Mouse (Mus musculus): Measurements from ENCODE around the gene Atl1. TPM values are rescaled to one million over a fixed set of nuclear protein-coding genes. Genes with fewer than 3 reads are reported as not detected.

The Atl1 gene
- polyA plus RNA-seq, 1 experiment from 2014 or later: 7.7 TPM

DNA sequence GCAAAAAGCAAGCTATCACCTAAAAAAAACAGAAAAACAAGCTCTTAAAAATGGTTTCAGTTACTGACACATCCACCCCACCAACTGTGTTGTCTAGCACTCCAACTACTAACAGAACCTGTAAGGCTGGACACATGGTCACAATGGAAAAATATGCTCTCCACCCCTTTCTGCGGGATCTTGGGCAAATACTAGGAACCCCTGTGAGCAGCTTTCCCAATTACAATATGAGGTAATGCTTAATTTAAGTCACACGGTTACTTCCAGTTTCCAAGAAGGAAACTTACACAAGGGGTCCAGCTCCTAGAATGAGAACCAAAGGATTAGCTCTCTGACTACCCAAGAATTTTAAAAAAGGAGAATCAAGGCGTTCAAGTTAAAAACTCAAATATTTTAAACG lies 93.1 kb downstream of the Atl1 start:
- H3K4me3 ChIP-seq (ENCODE audit: control insufficient read depth in 1 of 2, insufficient read depth in 1 of 2, low read depth in 1 of 2, low read length in 2 of 2): peak overlapping the region; percentile 4 to 86; a peak in 3 of 4 replicates
- H3K4me1 ChIP-seq (ENCODE audit: control insufficient read depth in 2 of 2, insufficient read depth in 2 of 2, low read length in 2 of 2): peaks cover 0 to 15% of the 10 kb centered on the region in 2 experiments; a peak in 2 of 4 replicates
- no peaks in the 10 kb centered on the region for H3K27me3 ChIP-seq (ENCODE audit: control insufficient read depth, insufficient read depth, low read length)
- no peaks in the 10 kb centered on the region for H3K9me3 ChIP-seq (ENCODE audit: control insufficient read depth, low read length)
- peak overlapping the region in 1 of 2 experiments; percentile 96; a peak in 1 of 4 replicates for H3K27ac ChIP-seq (replicated peaks in 1 of 2; ENCODE audit: control insufficient read depth in 1 of 2, insufficient read depth in 1 of 2, low read depth in 2 of 2, low read length in 2 of 2)
- H3K4me2 ChIP-seq (ENCODE audit: low read length): peak overlapping the region; percentile 77
- peak overlapping the region; percentile 98 for H3K9ac ChIP-seq (ENCODE audit: low read length)
- no peak for ATAC-seq (ENCODE audit: insufficient number of reproducible peaks, insufficient read depth, low FRiP score, low read depth)
- peaks cover 38% of the 10 kb centered on the region for H3K36me3 ChIP-seq (ENCODE audit: control insufficient read depth, insufficient read depth, low read length)
- 34% methylated on average over 4 of the region's 4 CpGs for WGBS

DNA sequence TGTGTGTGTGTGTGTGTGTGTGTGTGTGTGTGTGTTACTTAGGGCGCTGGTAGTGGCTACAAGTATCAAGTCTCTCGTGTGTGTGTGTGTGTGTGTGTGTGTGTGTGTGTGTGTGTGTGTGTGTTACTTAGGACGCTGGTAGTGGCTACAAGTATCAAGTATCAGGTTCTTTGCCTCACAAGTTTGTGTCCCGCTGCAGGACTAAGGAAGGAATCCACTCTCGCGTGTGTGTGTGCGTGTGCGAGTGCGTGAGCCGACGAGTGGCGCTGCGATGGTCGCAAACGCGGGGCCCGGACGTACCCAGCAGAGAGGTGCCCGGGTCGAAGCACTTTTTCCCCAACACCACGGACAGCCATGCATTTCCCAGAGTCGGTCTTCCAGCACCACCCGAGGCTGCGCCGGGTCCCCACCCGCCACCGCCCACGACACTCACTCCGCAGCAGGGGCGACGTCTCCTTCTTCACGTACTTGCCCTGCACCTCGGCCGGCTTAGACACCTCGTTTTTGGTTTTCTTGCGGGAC lies 93.9 kb downstream of the Atl1 start:
- 0% methylated on average over 33 of the region's 36 CpGs for WGBS
- H3K4me1 ChIP-seq (ENCODE audit: control insufficient read depth in 2 of 2, insufficient read depth in 2 of 2, low read length in 2 of 2): peaks cover 0 to 15% of the 10 kb centered on the region in 2 experiments; a peak in 2 of 4 replicates
- H3K9me3 ChIP-seq (ENCODE audit: control insufficient read depth, low read length): no peaks in the 10 kb centered on the region
- H3K36me3 ChIP-seq (ENCODE audit: control insufficient read depth, insufficient read depth, low read length): peaks cover 32% of the 10 kb centered on the region
- peak overlapping the region; percentile 70 to 86 for H3K4me3 ChIP-seq (ENCODE audit: control insufficient read depth in 1 of 2, insufficient read depth in 1 of 2, low read depth in 1 of 2, low read length in 2 of 2)
- no peaks in the 10 kb centered on the region for H3K27me3 ChIP-seq (ENCODE audit: control insufficient read depth, insufficient read depth, low read length)
- H3K27ac ChIP-seq (replicated peaks in 1 of 2; ENCODE audit: control insufficient read depth in 1 of 2, insufficient read depth in 1 of 2, low read depth in 2 of 2, low read length in 2 of 2): peak overlapping the region; percentile 68 to 96
- H3K9ac ChIP-seq (ENCODE audit: low read length): peak overlapping the region; percentile 98
- H3K4me2 ChIP-seq (ENCODE audit: low read length): peak overlapping the region; percentile 77
- peak; percentile 55 for ATAC-seq (ENCODE audit: insufficient number of reproducible peaks, insufficient read depth, low FRiP score, low read depth)

DNA sequence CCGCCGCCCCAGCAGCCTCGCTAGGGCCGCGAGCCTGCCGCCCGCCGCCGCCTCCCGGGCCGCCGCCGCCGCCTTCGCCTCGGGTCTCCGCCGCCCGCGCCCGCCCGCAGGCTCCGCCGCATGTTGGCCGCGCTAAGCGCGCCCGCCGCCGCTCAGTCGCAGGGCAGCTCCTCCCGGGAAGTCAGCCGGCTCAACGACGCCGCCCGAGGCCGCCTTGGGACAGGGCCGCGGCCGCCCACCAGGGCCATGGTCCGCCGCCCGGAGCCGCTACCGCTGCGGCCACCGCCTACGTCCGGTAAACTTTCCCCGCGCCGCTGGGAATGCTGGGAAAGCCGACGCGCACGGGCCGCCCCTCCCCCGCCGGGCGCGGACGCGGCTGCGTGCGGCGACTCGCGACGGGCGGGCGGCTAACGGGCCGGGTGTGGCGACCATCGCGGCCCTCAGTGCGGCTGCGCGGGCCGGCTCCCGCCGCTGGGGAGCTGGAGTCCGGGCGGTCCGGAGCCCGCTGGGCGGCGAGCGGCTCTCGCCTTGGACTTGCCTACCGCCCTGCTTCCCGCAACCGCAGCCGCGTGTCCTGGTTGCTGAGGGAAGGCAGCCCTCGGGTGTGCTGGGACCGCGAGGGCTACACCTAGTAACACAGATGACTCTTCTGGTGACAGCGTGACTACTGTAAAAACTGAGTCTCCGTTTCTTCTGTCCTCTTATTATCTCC lies 94.5 kb downstream of the Atl1 start, which contains the start of gene Sav1:
Sav1 (minus strand) TSS at position 217 of the 712 bp plus-strand sequence.
- Histone ChIP-seq H3K36me3 (ENCODE audit: control insufficient read depth, insufficient read depth, low read length) (peaks cover 26% of the 10 kb centered on the region), H3K4me1 (ENCODE audit: control insufficient read depth in 2 of 2, insufficient read depth in 2 of 2, low read length in 2 of 2) (peaks cover 0 to 15% of the 10 kb centered on the region in 2 experiments; a peak in 2 of 4 replicates), H3K27ac (replicated peaks in 1 of 2; ENCODE audit: control insufficient read depth in 1 of 2, insufficient read depth in 1 of 2, low read depth in 2 of 2, low read length in 2 of 2) (peak within 1 kb of the TSS; percentile 68 to 96), H3K4me2 (ENCODE audit: low read length) (peak within 1 kb of the TSS; percentile 77), H3K4me3 (ENCODE audit: control insufficient read depth in 1 of 2, insufficient read depth in 1 of 2, low read depth in 1 of 2, low read length in 2 of 2) (peak within 1 kb of the TSS; percentile 70 to 86), H3K9ac (ENCODE audit: low read length) (peak within 1 kb of the TSS; percentile 98), H3K27me3 (ENCODE audit: control insufficient read depth, insufficient read depth, low read length) (no peaks in the 10 kb centered on the region), H3K9me3 (ENCODE audit: control insufficient read depth, low read length) (no peaks in the 10 kb centered on the region)
- peak; percentile 91 for ATAC-seq (ENCODE audit: insufficient number of reproducible peaks, insufficient read depth, low FRiP score, low read depth)
- WGBS: under 1% methylated on average over 85 of the region's 102 CpGs

DNA sequence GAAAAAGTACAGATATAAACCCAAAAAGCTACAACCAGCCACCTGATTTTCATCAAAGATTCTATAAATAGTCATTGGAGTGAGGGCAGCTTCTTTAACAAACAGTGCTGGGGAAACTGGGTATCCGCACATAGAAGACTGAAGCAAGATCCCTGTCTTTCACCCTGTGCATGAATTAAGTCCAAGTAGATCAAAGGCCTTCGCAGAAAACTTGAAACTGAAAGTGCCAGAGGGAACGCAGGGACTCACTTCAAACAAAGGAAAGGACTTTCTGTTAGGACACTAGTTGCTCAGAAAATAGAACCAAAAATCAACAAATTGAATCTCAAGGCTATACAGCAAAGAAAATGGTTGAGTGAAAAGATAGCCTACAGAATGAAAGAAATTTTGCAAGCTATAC lies 103.0 kb downstream of the Atl1 start:
- ATAC-seq (ENCODE audit: insufficient number of reproducible peaks, insufficient read depth, low FRiP score, low read depth): no peak
- H3K9ac ChIP-seq (ENCODE audit: low read length): no peak overlapping the region
- no peaks in the 10 kb centered on the region for H3K27me3 ChIP-seq (ENCODE audit: control insufficient read depth, insufficient read depth, low read length)
- H3K4me2 ChIP-seq (ENCODE audit: low read length): no peak overlapping the region
- no peak overlapping the region for H3K4me3 ChIP-seq (ENCODE audit: control insufficient read depth in 1 of 2, insufficient read depth in 1 of 2, low read depth in 1 of 2, low read length in 2 of 2)
- H3K27ac ChIP-seq (replicated peaks in 1 of 2; ENCODE audit: control insufficient read depth in 1 of 2, insufficient read depth in 1 of 2, low read depth in 2 of 2, low read length in 2 of 2): no peak overlapping the region
- WGBS: 75% methylated on average over 3 of the region's 3 CpGs
- H3K9me3 ChIP-seq (ENCODE audit: control insufficient read depth, low read length): no peaks in the 10 kb centered on the region
- no peaks in the 10 kb centered on the region for H3K36me3 ChIP-seq (ENCODE audit: control insufficient read depth, insufficient read depth, low read length)
- no peaks in the 10 kb centered on the region for H3K4me1 ChIP-seq (ENCODE audit: control insufficient read depth in 2 of 2, insufficient read depth in 2 of 2, low read length in 2 of 2)

DNA sequence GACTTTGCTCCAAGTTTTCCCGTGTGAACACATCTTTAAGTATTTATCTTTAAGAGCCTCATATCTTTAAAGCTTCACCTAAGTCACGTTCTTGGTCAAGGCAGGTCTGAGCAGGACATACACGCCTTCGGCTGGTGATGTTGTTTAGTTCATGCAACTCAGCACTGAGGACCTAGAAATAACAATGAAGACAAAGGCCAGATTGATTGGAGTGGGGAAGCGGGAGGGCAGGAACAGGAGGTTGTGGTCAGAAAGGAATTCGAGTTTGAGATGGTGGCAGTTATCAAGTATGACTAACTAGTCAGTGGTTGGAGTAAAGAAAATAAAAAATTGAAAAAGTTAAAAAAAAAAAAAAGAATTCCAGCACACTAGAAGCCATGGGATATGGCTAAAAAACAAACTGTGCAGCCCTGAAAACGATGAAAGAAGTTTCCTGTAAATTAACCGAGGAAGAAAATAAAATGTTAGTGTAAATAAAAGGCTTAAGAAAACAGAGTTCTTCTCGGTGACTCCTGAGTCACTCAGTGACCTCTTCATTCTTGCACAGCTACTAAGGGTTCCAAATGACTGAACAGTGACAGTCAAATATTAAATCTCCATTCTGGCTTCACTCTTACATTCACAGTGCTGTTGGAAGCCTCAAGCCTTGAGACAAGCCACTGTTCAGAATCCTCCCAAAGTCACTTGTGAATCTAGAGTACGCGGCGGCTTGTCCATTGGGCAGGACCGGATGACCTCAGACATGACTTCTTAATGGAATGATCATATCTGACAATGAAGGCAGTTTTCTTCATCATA lies 106.0 kb downstream of the Atl1 start:
- Histone ChIP-seq H3K27ac (replicated peaks in 1 of 2; ENCODE audit: control insufficient read depth in 1 of 2, insufficient read depth in 1 of 2, low read depth in 2 of 2, low read length in 2 of 2) (no peak overlapping the region), H3K9me3 (ENCODE audit: control insufficient read depth, low read length) (no peaks in the 10 kb centered on the region), H3K36me3 (ENCODE audit: control insufficient read depth, insufficient read depth, low read length) (no peaks in the 10 kb centered on the region), H3K4me1 (ENCODE audit: control insufficient read depth in 2 of 2, insufficient read depth in 2 of 2, low read length in 2 of 2) (no peaks in the 10 kb centered on the region), H3K4me2 (ENCODE audit: low read length) (no peak overlapping the region), H3K9ac (ENCODE audit: low read length) (no peak overlapping the region), H3K27me3 (ENCODE audit: control insufficient read depth, insufficient read depth, low read length) (no peaks in the 10 kb centered on the region), H3K4me3 (ENCODE audit: control insufficient read depth in 1 of 2, insufficient read depth in 1 of 2, low read depth in 1 of 2, low read length in 2 of 2) (no peak overlapping the region)
- no peak for ATAC-seq (ENCODE audit: insufficient number of reproducible peaks, insufficient read depth, low FRiP score, low read depth)
- WGBS: 73% methylated on average over 13 of the region's 13 CpGs

DNA sequence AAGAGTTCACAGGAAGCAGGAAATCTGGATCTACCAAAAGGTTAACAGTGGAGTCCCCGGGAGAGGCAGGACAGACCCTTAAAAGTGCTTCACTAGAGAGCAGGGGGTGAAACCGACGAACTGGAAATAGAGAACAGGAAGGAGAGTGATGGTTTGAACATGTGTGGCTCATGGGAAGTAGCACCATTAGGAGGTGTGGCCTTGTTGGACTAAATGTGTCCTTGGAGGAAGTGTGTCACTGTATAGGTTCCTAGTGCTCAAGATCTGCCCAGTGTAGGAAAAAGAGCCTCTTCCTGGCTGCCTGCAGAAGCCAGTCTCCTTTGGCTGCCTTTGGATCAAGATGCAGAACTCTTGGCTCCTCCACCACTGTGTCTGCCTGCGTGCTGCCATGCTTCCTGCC lies 112.7 kb downstream of the Atl1 start:
- no peaks in the 10 kb centered on the region for H3K36me3 ChIP-seq (ENCODE audit: control insufficient read depth, insufficient read depth, low read length)
- no peak overlapping the region for H3K4me3 ChIP-seq (ENCODE audit: control insufficient read depth in 1 of 2, insufficient read depth in 1 of 2, low read depth in 1 of 2, low read length in 2 of 2)
- no peak overlapping the region for H3K9ac ChIP-seq (ENCODE audit: low read length)
- H3K4me2 ChIP-seq (ENCODE audit: low read length): no peak overlapping the region
- no peaks in the 10 kb centered on the region for H3K9me3 ChIP-seq (ENCODE audit: control insufficient read depth, low read length)
- H3K4me1 ChIP-seq (ENCODE audit: control insufficient read depth in 2 of 2, insufficient read depth in 2 of 2, low read length in 2 of 2): no peaks in the 10 kb centered on the region
- no peak overlapping the region for H3K27ac ChIP-seq (replicated peaks in 1 of 2; ENCODE audit: control insufficient read depth in 1 of 2, insufficient read depth in 1 of 2, low read depth in 2 of 2, low read length in 2 of 2)
- H3K27me3 ChIP-seq (ENCODE audit: control insufficient read depth, insufficient read depth, low read length): no peaks in the 10 kb centered on the region
- 77% methylated on average over 4 of the region's 4 CpGs for WGBS
- no peak for ATAC-seq (ENCODE audit: insufficient number of reproducible peaks, insufficient read depth, low FRiP score, low read depth)

DNA sequence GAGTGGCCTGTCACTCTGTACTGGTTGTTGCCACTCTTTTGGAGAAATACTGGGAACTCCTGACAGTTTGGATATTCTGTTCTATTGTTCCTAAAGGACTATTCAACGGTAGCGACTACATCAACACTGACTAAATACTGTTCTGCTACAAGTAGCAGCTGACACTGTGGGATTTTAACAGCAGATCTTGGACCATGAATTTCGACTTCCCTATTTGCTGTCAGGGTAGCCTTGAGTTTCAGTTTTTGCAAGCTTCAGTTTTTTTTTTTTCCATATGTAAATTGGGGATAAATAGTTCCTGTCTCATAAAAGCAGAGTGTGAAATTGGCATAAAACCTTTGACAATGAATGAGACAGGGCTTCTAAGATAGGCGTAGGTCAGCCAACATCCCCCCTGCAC lies 117.9 kb downstream of the Atl1 start:
- no peak overlapping the region for H3K27ac ChIP-seq (replicated peaks in 1 of 2; ENCODE audit: control insufficient read depth in 1 of 2, insufficient read depth in 1 of 2, low read depth in 2 of 2, low read length in 2 of 2)
- H3K27me3 ChIP-seq (ENCODE audit: control insufficient read depth, insufficient read depth, low read length): no peaks in the 10 kb centered on the region
- no peak overlapping the region for H3K4me3 ChIP-seq (ENCODE audit: control insufficient read depth in 1 of 2, insufficient read depth in 1 of 2, low read depth in 1 of 2, low read length in 2 of 2)
- peaks cover 6% of the 10 kb centered on the region; the same call in 1 of the 2 replicates for H3K9me3 ChIP-seq (ENCODE audit: control insufficient read depth, low read length)
- H3K36me3 ChIP-seq (ENCODE audit: control insufficient read depth, insufficient read depth, low read length): peaks cover 29% of the 10 kb centered on the region
- no peak overlapping the region for H3K4me2 ChIP-seq (ENCODE audit: low read length)
- H3K9ac ChIP-seq (ENCODE audit: low read length): no peak overlapping the region
- 87% methylated on average over 4 of the region's 4 CpGs for WGBS
- no peaks in the 10 kb centered on the region for H3K4me1 ChIP-seq (ENCODE audit: control insufficient read depth in 2 of 2, insufficient read depth in 2 of 2, low read length in 2 of 2)
- no peak for ATAC-seq (ENCODE audit: insufficient number of reproducible peaks, insufficient read depth, low FRiP score, low read depth)
